25 mouse cellular contexts compared by ENCODE assay signal in genomic region chr11:45848253-45848652, GRCm38 (mm10). TPM values are rescaled to one million over a fixed set of nuclear protein-coding genes. Genes with fewer than 3 reads are reported as not detected.
DNase-seq lines count a peak whose midpoint lies in the region; ATAC-seq and TF ChIP-seq lines count a peak whose summit lies in the region.
"Had no signal": no experiment of that assay in that cellular context is flagged by ENCODE, and none has a peak within 500 bp of the region (broad histone marks: within the 10 kb centered on the region; RNA-seq: fewer than 3 reads in every experiment).

No protein-coding gene starts in this region.

- TF ChIP-seq POLR2A in bone marrow, adult 2 months (IDR thresholded peaks at IDR 0.05; ENCODE audit: borderline replicate concordance, control insufficient read depth, low read depth, low read length) = no peak

- 85% methylated on average over 12 of the region's 12 CpGs for WGBS in limb, embryonic 12.5 days
- WGBS in limb, embryonic 10.5 days = 87% methylated on average over 12 of the region's 12 CpGs
- WGBS in bone marrow, adult 2 months = 76% methylated on average over 12 of the region's 12 CpGs

- H3K9ac ChIP-seq in limb, embryonic 12.5 days (replicated peaks) = no peak overlapping the region
- H3K9ac ChIP-seq: embryonic facial prominence, embryonic 13.5 days; embryonic facial prominence, embryonic 15.5 days; forebrain, embryonic 12.5 days had no signal

- H3K27ac ChIP-seq in limb, embryonic 12.5 days = 0 out of 2 replicates have a peak overlapping the region, but pooled peaks have one; percentile 12
- no peak overlapping the region for H3K27ac ChIP-seq in limb, embryonic 10.5 days
- peak overlapping the region; percentile 76 for H3K27ac ChIP-seq in bone marrow, adult 2 months (ENCODE audit: control insufficient read depth, insufficient read depth, low read depth, low read length, poor library complexity)
- H3K27ac ChIP-seq: embryonic facial prominence, embryonic 13.5 days; embryonic facial prominence, embryonic 15.5 days; forebrain, embryonic 10.5 days; forebrain, embryonic 12.5 days had no signal

- no peaks in the 10 kb centered on the region for H3K9me3 ChIP-seq in limb, embryonic 12.5 days
- no peaks in the 10 kb centered on the region for H3K9me3 ChIP-seq in limb, embryonic 10.5 days (replicated peaks)
- H3K9me3 ChIP-seq: embryonic facial prominence, embryonic 13.5 days; embryonic facial prominence, embryonic 15.5 days; forebrain, embryonic 10.5 days; forebrain, embryonic 12.5 days had no signal

- H3K4me3 ChIP-seq in limb, embryonic 12.5 days (replicated peaks) = no peak overlapping the region
- H3K4me3 ChIP-seq in limb, embryonic 10.5 days = no peak overlapping the region
- H3K4me3 ChIP-seq in bone marrow, adult 2 months (replicated peaks; ENCODE audit: control insufficient read depth, low read depth, low read length) = no peak overlapping the region
- H3K4me3 ChIP-seq: embryonic facial prominence, embryonic 13.5 days; embryonic facial prominence, embryonic 15.5 days; erythroblast, embryonic 14.5 days; forebrain, embryonic 10.5 days; forebrain, embryonic 12.5 days had no signal

- H3K27me3 ChIP-seq in limb, embryonic 12.5 days = no peaks in the 10 kb centered on the region
- H3K27me3 ChIP-seq in limb, embryonic 10.5 days (ENCODE audit: low read depth, poor library complexity, severe bottlenecking) = no peaks in the 10 kb centered on the region
- H3K27me3 ChIP-seq: embryonic facial prominence, embryonic 13.5 days; embryonic facial prominence, embryonic 15.5 days; forebrain, embryonic 12.5 days; Patski had no signal

- H3K4me1 ChIP-seq in limb, embryonic 12.5 days (replicated peaks) = peaks cover 26% of the 10 kb centered on the region
- H3K4me1 ChIP-seq in limb, embryonic 10.5 days = peaks cover 11% of the 10 kb centered on the region; the same call in 1 of the 2 replicates
- H3K4me1 ChIP-seq in bone marrow, adult 2 months (ENCODE audit: control insufficient read depth, insufficient read depth, low read length) = peaks cover 3% of the 10 kb centered on the region; the same call in 1 of the 2 replicates

- H3K36me3 ChIP-seq in limb, embryonic 12.5 days = 0 out of 2 replicates have a peak, but pooled peaks cover 2% of the 10 kb centered on the region
- H3K36me3 ChIP-seq in limb, embryonic 10.5 days = 0 out of 2 replicates have a peak, but pooled peaks cover under 1% of the 10 kb centered on the region
- H3K36me3 ChIP-seq: embryonic facial prominence, embryonic 13.5 days; embryonic facial prominence, embryonic 15.5 days; forebrain, embryonic 12.5 days had no signal

- DNase-seq in limb, embryonic 10.5 days (ENCODE audit: low spot score) = no peak
- no peak for DNase-seq in right cerebral cortex, adult 2 months (ENCODE audit: low spot score in 2 of 2)
- DNase-seq in right cerebral cortex, postnatal 25 days = no peak
- DNase-seq: adrenal gland, adult 8-10 months; adrenal gland, postnatal 14 days; adrenal gland, postnatal 36 days; cerebellum, adult 11 months; cerebellum, adult 18-20 months; cerebellum, adult 8-10 months; cerebellum, adult 9-11 months; cerebellum, postnatal 14 days; cerebellum, postnatal 36 days; embryo, embryonic 11 days had no signal

- no peak for ATAC-seq in limb, embryonic 12.5 days (ENCODE audit: insufficient number of reproducible peaks, insufficient read depth, low FRiP score, low TSS enrichment, low read depth)
- ATAC-seq: activated CD4-positive, CD25-positive, alpha-beta regulatory T cell, adult 4 months; CD4-positive, CD25-positive, alpha-beta regulatory T cell, adult 4 months; forebrain, embryonic 14.5 days; forebrain, embryonic 16.5 days; Patski had no signal

- H3K4me2 ChIP-seq in limb, embryonic 12.5 days = no peak overlapping the region
- H3K4me2 ChIP-seq: embryonic facial prominence, embryonic 13.5 days; embryonic facial prominence, embryonic 15.5 days; forebrain, embryonic 12.5 days had no signal

- TF ChIP-seq CTCF in bone marrow, adult 2 months (IDR thresholded peaks at IDR 0.05; ENCODE audit: control insufficient read depth, insufficient read depth, low read length) = no peak

RNA-seq across cellular contexts. Expression of gene Clint1, which starts 3.6 kb away (rescaled TPM):
- polyA plus RNA-seq in limb, embryonic 12.5 days (2016; fragmentation: Nextera tagmentation; extraction: Ambion mirVana) = 103 and 106 TPM in 2 replicates
- polyA plus RNA-seq in limb, embryonic 10.5 days (2016; fragmentation: Nextera tagmentation; extraction: Ambion mirVana) = 73.0 and 81.5 TPM in 2 replicates
- polyA plus RNA-seq in bone marrow, adult 2 months (2011; ENCODE audit: insufficient read depth, insufficient read length, low replicate concordance, missing spikeins) = 23.7 and 25.6 TPM in 2 replicates
